Mouse (Mus musculus) kidney, postnatal 25 days (tissue): Measurements from ENCODE around the gene Cdh6.

Experiments
- DNase-seq, 2 experiments: peaks; one replicate each; pipeline ENCODE4 v3.0.0; 2021; ENCODE audit warnings: mixed read lengths in 2 of 2

Gene Cdh6

DNA sequence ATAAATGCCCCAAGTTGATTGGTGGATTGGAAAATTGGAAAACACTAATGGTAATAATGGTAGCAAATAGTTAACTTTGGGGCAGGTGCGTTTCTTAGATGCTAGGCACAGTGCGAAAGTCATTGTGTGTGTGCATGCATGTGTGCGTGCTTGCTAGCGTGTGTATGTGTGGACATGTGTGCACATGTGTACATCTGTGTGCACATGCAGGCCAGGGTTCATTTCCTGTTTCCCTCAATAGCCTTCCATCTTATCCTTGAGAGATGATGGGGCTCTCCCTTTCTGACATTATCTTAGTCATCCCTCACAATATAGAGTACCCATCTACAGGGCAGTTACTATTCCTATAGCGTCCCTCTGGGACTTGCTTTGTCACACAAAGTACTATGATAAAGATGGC lies 17.7 kb downstream of the Cdh6 start:
- DNase-seq: no peak

DNA sequence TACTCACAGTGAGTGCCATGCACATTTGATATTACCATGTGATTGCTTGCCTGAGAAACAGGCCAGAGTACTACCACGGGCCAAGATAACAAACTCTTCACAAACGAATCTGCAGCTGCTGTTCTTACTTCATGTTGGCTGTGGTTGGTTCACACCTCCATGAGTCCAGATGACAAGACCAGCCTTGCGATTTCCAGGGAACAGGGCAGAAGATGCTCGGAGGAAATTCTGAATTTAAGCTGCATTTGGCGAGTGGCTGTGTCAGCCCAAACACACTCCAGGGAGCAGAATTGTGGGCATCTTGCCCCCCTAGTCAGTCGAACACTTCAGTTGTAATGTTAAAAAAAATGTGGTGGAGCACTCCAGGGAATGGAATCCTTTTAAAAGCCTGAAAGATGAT lies 18.1 kb downstream of the Cdh6 start:
- no peak for DNase-seq

DNA sequence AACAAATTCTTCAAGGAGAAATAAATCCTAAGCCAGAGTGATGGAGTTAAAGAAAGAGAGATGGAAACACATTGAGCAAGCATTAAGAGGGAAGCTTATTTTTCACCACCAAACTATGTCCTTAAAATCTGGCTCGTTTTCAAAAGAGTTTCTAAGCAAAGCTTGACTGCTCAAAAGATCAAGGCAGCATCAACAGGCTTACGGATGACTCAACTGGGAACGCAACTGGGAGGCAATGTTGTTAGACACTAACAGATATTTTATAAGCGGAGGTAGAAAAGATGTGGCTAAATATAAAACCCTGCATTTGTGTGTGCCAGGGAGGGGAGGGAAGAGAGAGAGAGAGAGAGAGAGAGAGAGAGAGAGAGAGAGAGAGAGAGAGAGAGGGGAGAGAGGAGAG lies 31.5 kb downstream of the Cdh6 start:
- no peak for DNase-seq

DNA sequence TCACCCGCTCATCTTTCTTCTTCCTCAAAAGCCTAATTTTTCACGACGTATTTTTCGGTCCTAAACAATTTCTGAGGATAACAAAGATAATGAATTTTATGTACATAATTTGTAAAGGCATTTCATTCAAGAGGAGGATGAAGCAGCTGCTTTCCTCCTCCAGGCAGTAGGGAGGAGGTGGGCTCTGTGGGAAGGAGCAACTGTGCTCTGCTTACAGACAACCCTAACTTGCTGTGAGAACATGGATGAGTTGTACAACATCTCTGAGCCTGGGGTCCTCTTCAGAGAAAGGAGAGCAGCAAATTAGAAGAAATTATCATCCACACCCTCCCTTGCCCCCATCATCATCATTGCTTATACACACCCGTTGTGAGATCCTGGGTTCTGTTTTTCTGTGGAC lies 33.8 kb downstream of the Cdh6 start:
- DNase-seq: no peak

DNA sequence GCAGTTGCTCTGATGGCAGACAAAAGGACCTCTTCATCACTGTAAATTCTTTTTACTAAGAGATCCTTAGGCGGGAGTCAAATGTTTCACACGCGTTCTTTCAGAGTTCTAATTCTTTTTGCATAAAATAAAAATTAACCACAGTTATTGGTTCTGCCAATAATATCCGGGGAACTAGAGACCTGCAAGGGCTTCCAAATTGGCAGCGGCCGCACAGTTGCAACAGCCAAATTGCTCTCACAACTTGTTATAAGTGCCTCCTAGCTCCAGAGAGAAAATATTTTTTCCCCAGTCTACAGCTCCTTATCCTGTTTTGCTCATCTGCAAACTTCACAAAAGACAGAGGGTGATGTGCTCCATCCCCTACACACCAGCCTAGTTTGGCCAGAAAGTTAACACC lies 36.3 kb downstream of the Cdh6 start:
- peak; percentile 30 to 43 for DNase-seq

DNA sequence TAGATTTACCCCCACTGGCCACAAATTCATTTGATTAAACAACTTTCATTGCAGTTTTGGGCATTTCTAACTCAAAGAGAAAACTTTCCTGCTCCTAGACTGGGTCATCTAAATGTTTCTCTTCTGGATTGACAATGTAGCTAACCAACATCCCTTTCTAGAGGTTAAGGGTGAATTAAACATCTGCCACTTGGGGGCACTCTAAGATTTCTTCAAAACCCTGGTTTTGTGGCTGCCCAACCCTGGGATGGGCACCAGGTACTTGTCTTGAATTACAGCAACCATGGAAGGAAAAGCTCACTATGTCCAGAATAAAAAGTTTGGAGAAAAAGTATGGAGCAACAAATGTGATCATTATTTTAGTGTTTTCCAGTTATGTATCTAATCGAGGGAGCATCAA lies 39.4 kb downstream of the Cdh6 start:
- DNase-seq: peak in 1 of 2 experiments; percentile 67

DNA sequence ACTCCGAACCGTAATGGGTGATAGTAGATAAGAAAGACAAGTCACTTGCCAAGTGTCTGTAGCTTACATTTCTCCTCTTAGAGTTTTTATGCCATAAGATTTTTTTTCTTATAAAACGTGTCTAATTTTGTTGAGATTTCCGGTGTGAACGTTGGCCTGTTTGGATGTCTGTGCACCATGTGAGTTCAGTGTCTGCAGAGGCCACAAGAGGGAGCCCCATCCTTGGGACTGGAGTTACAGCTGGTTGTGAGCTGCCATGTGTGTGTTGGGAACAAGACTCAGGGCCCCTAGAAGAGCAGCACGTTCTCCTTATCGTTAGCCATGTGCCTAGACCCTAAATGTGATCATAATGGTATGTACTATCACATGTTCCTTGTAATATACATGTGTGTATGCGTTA lies 40.1 kb downstream of the Cdh6 start:
- peak in 1 of 2 experiments; percentile 6 for DNase-seq

DNA sequence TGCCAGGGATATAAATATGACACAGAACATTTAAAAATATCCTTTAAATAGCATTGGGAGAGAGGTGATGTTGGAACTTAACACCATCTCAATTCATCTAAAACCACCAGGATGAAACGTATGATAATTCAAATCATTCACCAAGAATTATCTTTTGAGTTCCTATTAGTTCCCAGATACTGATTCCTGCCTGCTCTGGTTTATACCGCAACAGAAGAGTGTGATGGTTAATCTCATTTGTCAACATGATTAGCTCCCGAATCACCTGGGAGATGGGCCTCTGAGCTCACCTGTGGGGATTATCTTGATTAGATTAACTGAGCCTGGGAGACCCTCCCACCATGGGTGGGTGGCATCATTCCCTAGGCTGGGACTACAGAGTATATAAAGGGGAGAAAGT lies 41.0 kb downstream of the Cdh6 start:
- no peak for DNase-seq

DNA sequence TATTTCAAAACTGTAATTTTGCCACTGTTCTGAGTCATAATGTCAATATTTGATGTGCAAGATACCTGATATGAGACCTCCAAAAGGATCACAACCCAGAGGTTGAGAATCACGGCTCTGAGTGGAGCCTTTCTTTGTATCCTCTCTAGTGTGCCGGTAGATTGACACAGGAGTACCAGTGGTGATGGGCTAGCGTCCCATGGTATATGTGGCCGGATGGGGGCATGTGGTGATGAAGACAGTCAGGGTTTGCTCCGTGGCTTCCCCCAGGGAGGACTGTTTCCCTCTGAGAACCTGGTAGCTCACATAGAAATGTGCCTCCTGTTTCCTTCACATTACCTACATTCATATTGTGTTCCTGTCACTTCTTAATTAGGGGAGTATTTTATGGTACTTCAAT lies 43.2 kb downstream of the Cdh6 start:
- DNase-seq: no peak

DNA sequence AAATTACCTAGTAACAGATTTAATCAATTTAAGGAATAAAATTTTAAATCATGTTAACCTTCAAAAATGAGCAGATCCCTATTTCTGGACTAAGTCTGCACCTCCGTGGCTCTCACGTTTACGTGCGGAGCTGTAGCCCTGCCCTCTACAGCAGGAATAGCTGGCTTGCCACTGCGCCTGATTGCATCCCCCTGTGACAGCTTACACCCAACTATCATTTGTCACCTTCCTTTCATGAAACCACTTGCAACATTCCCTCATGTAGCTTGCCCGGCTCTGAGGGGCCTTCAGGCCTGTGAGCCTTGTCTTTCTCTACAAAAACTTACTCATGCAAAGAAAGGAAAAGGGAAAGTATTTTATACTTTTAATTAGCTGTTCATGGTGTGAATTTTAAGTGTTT lies 73.1 kb downstream of the Cdh6 start:
- no peak for DNase-seq

DNA sequence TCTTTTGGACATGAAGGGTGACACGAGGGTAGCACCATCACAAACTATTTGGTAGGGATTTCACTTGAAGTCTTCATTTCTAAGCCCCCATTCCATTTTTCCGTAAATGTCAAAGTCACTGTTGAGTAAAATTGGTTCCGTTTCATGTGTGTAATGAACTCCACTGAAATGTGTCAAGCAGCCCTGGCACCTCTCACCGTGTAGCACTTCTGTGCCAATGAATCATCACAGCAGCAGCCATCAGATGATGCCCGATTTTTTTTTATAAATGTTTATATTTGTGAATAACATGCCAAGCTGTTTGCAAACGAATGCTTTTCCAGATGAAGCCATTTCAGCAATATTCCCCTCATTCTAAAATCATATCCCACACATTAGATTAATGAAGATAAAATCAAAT lies 75.6 kb downstream of the Cdh6 start:
- DNase-seq: no peak

DNA sequence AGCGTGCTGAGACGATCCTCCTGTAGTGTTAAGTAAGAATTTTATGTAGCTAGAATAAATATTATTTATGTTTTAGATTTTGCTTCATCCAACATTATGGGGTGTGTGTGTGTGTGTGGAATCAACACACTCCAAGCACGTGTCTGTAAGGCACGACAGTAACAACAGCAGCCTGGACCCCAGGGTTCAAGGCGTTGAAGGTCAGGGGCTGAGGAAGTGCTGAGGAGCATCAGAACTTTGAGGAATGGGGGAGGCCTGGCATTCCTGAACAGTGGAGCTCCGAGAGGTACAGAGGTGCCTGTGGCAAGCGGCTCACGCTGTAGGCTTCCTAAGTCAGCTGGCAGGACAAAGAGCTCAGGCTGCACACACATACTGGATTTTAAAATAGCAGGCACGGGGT lies 78.1 kb downstream of the Cdh6 start:
- DNase-seq: no peak

DNA sequence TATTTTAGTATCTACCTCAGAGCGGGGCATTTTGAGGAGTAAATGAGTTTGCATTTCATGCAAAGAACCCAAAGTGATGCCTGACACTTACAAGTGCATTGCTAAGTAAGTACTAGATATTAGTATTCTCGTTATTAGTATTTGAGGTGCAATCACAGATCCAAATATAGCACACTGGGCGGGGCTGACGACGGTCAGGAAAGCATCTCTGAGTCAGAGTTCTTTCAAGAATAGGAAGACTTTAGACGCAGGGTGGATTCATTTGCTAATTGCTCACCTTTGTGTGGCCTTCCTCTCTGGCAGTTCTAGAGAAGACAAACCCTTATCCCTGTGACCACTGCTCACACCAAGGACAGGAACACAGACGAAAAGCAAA lies 78.6 kb downstream of the Cdh6 start:
- DNase-seq: no peak

DNA sequence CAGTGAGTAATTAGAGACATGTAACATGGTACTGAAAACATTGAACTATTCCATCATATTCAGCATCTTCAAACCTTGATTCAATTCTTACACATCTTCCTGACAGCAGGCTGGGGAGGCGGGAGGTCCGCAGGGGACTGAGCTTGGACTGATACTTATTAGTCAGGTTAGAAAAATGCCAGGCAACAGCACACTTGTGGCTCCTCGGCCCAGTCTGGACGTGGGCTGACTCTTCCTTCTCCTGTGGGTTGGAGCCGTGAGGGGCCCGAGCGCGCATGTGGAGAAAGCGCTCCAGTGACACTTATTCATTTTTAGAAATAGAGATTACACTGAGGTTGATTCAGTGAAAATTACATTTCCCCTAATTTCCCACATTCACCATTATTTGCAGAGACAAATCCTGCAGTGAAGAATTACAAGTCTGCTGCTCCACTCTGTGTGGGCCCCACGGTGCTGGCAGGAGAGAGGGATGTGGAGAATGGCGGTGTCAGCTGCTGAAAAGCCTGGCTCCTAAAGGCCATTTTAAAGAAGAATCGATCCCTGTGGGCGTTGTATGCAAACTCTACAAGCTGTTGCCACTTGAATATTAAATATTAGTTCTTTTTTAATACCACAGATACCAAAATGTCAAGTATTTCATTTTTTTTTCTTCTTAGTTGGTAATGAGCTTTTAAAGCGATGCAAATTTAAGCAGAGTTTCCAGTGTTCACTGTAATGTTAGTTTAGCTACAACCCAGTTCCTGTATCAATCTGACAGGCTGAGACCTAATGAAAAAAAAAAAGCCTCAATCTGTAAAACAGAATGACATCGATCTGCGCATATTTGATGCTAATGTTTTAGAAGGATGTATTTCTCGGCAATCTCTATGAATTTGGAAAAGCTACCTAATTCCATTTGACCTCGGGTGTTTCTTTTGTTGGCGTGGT lies 79.3 kb downstream of the Cdh6 start:
- DNase-seq: no peak

DNA sequence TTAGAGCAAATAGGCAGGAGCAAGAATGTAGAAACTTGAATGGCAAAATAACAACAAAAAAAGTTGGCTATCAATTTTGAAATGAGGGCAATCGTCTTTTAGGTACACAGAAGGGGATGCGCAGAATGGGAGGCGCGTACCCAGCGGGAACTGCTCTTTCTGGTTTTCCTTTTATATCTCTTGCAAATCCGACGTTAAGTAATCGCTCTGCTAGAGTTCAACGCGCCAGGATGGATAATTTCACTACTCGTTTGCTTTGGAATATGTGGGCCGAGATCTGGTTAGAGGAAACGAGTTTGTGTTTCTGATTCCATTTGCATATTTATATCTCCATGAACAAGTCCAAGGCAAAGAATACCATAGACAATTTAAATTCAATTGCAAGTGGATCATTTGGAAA lies 81.4 kb downstream of the Cdh6 start:
- no peak for DNase-seq

DNA sequence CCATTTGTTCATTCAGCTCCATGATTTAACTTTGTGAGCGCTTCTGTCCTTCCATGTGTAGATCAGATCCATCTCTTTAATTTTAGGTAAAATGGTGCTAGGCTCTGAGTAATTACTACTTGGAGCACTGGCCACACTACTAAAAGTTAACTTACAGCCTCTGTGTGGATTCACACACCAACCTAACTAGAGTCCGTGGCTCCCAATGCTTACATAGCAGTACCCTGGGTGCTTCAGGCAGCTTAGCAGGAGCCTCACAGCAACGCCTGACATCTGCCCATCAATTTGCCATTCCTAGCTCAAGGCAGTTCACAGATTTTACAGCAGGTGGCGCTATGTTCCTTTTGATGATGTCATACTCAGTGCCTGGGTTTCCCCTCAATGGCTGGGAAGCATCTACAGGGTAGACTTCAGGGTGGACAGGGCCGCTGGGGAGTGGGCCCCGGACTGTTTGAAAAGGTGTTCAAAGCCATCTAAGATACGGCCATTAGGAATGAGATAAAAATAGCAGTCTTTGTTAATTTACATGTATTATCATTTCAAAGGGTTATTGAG lies 84.9 kb downstream of the Cdh6 start:
- DNase-seq: peak; percentile 44 to 68

DNA sequence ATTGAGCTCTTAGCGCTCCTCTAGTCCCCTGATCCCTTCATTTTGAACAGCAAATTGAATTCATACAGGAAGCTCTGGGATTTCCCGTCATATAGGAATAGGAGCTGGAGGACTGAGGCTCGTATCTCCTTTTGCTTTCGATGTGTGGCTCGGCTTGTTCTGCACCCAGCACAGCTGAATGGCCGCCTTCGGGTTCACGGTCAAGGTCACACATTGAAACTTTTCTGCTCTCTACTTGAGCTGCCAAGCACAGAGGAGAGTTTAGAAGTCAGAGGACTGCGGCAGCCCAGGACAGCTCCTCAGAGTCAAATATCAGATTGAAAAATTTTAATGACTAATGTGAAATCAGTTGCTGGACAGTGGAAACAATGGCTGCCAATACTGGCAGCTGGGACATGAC lies 88.7 kb downstream of the Cdh6 start:
- no peak for DNase-seq

DNA sequence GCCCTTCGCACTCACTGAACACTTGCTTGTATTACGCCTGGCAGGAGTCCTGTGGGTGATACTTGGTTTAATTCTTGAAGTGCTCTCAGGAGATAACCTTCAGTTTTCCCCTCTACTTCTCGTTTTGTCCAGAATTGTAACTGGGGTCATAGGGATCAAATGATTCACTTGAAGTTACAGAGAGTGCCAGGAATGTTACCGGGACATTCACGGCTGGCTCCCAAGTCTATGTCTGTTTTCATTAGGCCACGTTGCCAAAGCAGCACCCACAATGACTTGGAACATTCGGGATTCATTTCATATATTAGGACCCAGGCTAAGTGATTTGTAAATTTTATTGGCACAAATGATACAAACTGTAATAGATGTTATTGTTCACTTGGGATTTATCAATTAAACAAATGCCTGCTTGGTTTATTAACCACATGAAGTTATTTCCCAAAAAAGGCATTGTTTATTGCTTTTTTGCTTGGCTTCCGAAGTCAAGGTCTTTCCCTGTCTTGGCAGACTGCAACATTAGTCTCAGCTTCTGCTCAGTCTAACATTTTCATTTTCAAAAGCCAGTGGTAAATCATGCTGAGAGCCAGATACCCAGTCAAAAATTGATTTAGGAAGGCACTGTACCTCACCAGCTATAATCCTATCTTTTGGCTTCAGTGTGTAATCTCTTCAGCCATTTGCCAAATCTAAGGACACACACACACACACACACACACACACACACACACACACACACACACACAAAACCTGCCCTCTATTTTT lies 96.4 kb downstream of the Cdh6 start:
- no peak for DNase-seq

DNA sequence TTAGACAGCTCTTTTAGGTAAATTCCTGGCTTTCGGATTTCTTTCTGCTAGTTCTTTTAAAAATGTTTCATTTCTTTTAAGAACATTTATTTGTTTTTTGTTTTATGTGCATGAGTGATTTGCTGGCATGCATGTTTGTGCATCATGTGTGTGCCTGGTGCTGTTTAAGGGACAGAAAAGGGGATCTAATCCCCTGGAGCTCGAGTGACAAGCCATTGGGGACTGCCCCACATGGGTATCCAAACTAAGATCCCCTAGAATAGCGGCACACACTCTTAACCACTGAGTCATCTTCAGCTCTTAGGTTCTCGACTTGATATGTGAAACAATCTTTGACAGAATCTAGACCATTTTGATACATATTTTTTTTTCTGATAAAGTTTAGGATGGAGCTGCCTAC lies 99.4 kb downstream of the Cdh6 start:
- DNase-seq: no peak

DNA sequence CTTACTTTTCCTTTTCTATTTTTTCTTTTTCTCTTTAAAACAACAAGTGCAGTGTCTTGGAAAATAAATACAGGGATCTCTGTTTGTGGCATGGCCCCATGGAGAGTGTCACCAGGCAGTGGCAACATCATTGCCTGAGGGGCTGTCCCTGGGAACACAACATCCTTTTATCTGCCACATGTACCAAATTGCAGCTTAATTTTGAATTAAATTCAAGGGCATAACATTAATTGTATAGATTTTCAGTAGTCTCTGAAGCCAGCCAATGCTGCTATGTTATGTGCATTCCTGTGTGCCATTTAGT lies 105.3 kb downstream of the Cdh6 start:
- no peak for DNase-seq

DNA sequence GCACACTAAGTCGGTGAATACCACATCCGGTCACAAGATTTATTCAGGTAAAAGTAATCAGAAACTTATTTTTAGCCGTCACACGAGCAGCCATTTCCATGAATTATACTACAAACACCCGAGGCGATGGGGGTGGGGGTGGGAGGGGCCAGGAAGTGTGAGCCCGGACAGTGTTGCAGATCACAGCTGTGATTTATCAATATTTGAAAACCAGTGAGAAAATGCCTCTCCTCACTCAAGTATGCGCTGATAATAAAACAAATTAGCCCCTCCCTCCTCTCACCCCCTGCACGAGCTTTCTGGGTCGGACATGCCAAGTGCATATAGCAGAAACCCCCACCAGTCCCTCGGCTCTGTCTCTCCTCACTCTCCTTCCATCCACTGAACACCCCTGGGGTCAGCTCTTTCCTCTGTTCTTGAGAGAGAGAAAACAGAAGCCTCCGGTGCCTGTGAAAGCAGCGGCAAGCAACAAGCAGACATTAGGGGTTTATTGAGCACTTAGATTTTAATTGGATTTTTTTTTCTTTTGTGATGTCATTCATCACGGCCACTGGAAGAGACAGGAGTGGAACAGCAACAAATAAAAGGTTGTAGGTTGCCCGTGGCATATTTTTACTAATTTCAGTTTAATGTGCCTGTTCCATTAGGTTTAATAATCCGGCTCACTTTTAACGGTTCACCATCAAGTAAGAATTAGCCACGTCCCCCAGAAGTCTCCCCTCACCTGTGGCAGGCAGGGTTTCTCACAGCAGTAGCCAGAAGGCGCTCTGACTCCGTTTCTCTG lies 105.9 kb downstream of the Cdh6 start:
- no peak for DNase-seq

DNA sequence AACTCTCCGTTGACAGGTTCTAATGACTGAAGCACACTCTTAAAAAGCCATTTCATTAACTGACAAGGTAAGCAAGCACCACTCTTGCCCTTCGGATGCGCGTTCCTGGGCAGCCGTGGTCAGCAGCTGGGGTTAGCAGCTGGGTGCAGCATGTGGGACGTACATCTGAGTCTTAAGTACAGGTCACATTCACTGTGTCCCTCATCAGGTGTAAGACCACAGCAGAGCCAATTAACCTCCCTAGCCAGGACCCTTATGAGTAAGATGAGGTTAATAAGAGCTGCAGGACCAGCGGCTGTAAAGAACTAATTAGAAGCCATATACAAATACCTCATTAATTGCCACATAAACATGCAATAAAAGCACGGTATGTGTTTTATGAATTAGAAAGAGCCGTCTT lies 106.7 kb downstream of the Cdh6 start:
- DNase-seq: no peak

DNA sequence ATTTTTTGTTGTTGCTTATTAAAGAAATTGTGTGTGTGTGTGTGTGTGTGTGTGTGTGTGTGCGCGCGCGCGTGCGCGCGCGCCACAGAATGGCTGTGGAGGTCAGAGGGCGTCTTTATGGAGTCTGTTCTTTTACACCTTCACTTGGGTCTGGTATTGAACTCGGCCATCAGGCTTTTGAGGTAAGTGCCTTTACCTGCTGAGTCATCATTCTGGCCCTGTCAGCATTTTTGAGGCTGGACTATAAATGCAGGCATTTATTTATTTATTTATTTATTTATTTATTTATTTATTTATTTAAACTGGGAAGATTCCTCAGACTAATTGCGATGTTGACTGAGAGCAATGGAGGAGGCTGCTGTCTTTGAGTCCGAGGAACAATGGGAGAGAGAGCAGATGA lies 109.8 kb downstream of the Cdh6 start:
- no peak for DNase-seq
